Mouse (Mus musculus) heart, adult 8-10 months (tissue): ENCODE data around the gene Pced1a. TPM values are rescaled to one million over a fixed set of nuclear protein-coding genes. Genes with fewer than 3 reads are reported as not detected.
A peak's percentile ranks its signal among the peaks of the same experiment; 100 is the strongest.

Experiments used
- DNase-seq: peaks from one replicate; pipeline ENCODE4 v3.0.0; 2022; ENCODE audit warnings: low spot score
- total RNA-seq, 4 experiments: library from RNA; stranded (reverse); gene quantifications; 2 replicates each; pipeline ENCODE4 v1.2.4; 2022

Gene Pced1a
- total RNA-seq, result 1 to 10 TPM; 6.1 to 7.2 (median 6.5) TPM

DNA sequence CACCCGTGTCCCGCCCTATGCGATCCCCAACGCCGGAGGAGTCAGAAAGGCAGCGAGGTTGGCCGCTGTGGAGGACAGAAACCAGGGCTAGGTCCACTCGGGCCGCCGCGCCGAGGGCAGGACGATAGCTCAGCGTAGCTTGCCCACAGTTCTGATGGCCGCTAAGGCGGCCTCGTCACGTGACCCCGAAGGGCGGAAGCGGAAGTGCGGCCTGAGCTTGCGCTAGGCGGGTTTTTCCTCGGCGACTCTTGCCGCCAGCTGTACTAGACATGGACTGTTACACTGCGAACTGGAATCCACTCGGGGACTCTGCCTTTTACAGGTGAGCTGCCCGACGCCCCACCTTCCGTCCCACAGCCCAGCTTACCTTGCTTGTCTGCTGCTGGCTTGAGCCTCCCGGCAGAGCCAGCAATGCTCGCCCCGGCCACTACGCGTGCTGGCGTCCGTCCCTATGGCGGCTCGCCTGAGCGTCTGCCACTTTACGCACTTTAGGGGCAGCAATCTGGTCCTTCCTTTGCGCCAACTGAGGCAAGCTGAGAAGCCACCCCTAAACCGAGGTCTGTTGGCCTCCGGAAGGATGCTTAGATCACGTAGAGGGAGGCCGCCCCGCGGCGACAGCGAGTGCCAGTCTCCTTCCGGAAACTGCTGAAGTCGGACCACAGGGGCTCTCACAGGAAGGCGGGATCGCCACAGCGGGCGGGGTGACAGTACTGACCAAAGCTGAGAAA, at the start of gene Pced1a, which contains the start of gene Vps16:
Pced1a (minus strand) TSS at position 576 of the 728 bp plus-strand sequence.
Vps16 (plus strand) TSS at position 214 of the 728 bp plus-strand sequence.
- DNase-seq, result peak; percentile 93

DNA sequence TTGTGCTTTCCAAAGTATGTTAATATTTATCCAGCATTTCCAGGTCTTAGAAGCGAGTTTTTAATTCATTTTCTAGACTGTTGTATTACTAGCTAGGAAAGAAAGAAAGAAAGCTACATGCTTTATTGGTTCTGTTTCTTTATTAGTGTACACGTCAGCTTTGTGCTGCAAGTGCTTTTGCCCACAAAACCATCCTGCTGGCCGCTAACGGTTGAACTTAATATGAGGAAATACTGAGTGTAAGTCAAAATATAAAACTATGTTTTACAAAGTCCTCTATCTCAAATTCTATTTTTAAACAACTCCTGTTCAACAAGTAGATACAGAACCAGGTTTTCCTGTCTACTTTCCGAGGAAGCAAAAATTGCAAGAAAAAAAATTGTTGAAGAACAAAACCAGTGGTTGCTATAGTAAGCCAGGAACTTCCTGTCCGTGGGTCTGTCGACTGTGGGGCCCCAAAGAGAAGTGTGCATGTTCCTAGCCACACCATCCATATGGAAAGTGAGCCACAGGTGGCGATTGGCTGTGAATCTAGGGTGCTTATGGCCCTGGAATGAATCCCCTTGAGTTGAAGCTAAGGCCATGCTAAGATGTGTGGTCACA, 48.5 kb upstream of the Pced1a start:
- DNase-seq, result no peak

DNA sequence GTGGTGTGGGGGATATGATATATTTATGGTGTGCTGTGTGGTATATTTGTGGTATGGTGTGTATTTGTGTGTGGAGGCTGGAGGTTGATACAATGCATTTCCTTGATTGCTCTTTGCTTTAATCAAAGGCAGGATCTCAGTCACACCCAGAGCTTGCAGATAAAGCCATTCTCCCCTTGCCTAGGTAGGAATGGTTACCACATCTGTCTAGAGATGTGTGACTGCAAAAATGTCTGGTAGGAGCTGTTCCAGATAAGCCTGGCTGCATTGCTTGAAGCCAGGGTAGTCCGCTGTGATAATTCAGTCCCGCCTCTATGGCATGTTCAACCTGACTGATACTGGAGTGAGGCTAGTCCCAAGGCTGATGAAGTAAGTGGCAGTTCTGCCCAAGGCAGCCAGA, 45.4 kb upstream of the Pced1a start:
- no peak for DNase-seq

DNA sequence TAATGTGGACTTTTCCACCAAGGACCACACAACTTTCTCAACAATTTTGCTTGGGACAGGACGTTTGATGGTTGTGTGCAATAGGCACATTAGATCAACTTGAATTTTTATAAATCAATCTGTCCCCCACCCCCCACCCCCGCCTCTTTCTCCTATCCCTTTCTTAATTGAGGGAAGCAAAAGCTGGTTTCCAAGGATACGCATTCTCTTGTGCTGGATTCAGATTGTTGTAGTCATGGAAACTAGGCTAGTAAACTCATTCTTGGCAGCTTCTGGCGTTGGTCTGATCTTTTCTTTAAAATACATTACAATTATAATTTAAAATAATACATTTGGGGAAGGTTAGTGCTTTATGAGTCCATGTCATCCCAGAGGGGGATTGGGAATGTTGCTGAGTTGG, 44.9 kb upstream of the Pced1a start:
- no peak for DNase-seq

DNA sequence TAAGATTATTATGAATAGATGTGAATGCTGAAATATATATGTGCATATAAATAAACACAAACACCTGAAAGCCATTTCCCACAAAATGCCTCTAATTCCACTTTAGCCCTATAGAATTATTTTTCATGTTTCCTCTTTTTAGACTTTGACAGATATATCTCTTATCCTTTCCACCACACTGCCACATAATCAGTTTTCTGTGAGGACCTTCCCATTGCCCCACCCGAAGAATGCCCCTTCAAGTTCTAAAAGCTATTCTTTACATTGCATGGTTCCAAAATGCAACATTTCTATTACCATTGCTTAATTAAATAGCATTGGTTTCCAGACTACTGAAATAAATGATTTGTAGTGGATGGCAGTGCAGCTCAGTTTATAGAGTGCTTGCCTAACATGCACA, 41.9 kb upstream of the Pced1a start:
- no peak for DNase-seq

DNA sequence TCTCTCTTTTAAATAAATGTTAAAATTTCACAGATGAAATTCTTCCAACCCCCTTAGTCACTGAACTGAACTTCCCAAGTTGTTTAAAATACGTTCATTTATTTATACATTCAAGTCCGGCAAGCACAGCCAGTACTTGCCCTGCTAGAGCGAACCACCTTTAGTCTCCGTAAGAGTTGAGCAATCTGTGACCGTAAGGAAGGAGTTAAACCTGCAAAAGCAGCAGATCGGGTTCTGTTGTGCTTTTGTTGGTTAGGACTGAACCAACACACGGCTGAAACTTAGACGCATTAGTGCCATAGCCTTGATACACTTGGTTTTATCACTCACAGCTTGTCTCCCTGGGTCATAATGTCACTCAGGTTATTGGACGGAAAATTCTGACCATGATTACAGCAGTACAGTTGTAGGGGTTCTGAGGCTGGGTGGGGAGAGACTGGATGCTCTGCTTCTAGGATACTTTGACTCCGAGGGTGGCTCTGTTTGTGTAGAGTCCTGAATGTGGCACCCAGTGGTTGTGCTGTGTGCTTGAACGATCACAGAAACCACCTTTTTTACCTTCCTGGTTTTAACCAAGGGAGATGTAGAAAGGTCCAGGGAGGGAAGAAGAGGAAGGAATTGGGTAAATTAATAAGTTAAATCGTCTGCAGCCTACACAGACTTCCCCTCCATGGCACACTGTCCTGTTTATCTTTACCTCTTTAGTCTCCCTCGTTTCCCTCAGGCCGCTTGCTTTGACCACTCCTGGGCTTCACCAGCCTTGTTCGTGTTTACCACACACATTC, 37.0 kb upstream of the Pced1a start:
- DNase-seq, result no peak

DNA sequence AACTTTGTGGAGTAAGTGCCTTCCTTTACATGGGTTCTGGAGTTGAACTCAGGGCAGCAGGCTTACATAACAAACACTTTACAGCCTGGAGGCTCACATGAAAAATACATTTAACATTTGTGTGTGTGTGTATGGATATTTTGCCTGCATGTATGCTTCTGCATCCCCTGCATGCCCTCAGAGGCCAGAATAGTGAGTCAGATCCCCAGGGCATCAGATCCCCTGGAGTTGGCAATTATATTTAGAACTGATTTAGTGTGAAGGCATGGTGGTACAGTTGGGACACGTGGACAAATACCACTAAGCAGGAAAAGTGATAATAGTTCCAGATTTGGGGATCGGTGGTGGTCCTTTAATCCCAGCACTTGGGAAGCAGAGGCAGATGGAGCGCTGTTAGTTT, 35.1 kb upstream of the Pced1a start:
- DNase-seq, result no peak

DNA sequence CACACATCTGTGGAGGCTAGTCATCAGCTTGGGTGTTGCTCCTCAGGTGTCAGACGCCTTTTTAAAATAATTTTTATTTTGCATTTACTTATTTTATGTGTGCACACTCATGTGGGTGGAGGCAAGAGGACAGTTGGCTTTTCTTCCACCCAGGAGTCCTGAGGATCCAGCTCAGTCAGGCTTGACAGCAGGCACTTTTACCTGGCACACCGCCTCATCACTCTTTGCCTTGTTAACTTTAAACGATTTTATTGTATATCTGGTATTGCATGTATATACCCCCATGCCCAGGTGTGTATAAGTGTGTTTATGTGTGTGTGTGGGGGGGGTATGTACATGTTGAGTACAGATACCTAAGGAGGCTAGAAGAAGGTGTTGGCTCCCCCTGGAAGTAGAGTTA, 33.4 kb upstream of the Pced1a start:
- DNase-seq, result no peak

DNA sequence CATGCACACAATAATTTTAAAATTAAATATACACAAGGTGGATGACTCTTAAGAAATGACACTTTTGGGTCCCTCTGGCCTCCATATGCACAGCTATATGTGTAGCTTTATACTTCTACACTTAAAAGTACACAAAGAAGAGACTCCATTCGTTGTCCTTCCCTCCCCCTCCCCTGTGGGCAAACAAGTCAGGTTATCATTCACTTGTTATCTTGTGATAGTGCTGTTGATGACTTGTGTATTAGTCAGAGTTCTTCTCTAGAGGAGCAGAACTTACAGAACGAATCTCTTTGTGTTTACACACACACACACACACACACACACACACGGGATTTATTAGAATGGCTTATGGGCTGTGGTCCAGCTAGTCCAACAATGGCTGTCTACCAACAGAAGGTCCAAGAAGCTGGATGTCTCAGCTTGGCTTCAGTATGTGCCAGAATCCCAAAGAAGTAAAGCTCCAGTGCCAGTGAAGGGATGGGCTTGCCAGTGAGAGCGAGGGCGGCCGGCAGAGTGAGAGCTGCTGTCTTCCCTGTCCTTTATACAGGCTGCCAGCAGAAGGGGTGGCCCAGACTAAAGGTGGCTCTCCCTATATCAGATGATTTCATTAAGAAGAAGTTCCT, 30.4 kb upstream of the Pced1a start:
- DNase-seq, result no peak

DNA sequence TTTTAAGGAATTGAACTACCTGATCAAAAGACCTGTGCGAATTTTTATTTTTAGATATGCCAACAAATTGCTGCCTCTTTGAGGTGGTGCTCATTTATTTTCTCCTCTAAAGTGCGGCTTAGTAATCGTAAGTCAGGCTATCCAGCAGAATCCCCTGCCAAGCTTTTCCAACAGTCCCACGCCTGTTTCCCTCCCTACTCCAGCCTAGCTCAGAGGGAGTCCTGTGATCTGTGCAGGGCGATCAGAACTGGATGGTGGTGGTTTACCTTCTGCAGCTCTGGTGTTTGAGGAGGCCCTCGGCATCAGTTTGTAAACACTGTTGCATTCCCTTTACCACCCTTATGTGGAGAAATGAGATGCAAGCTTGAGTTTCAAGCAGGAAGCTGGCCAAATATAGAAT, 28.9 kb upstream of the Pced1a start:
- peak; percentile 39 for DNase-seq

DNA sequence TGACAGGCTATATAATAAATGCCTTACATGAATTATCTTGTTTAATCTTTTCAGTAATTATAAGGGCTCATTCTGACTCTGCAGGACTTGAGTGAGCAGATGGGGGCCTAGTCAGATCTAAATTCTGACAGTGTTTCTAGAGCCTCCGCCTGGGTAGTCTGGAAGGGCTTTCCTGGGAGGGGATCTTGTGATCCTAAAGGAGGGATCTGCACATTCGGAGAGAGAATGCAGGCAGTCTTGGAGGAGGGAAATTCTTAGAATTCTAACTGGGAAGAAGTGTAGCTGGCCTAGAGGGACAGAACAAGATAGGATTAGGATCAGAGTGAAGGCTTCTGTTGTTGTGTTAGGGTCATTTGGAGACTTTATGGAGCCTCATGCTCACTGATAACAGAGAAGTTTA, 27.8 kb upstream of the Pced1a start:
- no peak for DNase-seq

DNA sequence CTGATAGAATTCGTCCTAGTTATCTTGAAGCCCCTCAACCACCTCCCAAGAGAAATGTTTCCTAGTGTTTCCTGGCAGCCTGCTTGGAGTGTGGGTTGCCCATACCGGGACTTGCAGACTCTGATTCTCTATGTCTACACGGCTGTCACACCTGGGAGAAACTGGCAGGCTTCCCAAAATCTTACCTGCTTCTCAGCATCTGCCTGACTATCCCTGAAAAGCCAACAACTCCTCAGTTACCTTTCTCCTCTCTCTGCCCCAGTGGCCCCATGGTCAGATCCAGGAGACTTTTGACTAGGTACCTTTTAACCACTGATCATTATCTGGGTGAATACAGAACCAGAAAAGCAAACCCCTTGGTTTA, 27.2 kb upstream of the Pced1a start:
- DNase-seq, result no peak

DNA sequence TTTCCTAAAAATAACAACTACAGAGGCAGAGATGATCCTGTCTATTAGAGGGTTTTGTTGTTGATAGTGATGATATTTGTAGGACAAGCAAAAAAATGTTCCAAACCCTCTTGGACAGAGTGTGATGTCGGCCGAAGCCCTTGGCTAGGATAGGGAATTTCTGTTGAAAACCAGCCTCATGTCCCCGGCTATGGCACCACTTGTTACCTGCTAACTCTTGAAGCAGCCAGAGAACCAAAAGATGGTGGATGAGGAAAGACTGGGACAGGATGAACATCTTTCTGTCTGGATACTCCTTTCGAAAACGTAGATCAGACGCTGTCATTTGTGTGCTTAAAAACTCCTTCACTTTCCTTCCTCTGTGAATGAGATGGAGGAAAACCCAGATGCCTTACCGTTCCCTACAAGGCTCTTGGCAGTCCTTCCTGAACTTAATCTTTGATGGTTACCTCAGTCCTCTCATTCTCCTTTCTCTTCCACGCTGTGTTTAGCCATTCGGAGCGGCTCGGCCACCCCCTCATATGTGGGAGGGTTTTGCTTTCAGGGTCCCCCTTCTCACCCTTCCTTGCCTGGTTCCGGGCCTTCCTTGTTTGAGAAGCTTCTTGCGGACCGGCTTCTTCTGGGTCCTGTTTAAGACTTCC, 26.7 kb upstream of the Pced1a start:
- DNase-seq, result no peak

DNA sequence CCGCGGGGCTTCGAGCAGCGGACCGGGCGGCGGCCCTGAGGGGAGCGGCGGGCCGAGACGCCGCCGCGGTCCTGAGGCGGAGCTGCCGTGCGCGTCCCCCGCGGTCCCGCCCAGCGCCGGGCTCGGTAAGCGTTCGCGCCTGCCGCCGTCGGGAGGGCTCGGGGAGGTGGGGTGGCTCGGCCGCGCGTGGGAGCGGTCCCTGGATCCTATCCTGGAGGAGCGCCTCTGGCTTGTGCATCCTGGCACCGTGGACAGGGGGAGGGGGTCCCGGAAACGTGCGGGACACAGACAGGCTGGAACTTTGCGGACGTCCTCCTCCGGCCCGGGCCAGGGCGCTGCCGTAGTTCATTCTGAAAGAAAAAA, 25.9 kb upstream of the Pced1a start:
- DNase-seq, result peak; percentile 67

DNA sequence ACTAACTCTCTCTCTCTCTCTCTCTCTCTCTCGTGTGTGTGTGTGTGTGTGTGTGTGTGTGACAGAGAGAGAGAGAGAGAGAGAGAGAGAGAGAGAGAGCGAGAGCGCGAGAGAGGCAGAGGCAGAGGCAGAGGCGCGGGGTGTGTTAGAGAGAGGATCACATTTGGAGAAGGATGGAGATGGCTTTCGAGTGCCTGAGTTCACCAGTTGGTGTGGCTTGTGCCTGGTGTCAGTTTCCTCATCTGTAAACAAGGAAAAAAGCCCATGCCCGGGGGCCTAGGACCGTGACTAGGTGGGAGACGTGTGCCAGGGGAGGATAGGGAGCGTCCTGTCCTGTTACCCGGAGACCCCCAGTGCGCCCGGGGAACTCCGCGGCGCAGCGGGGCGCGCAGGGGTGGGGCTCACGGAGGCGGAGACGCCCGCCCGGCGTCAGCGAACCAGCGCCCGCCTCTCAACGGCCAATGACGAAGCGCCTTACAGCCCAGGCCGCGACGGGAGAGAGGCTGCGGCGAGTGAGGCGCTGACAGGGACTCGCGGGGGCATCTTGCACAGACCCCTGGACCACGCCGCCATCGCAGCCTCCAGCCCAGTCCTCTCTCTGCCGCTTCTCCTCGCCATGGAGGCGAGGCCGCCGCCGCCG, 25.4 kb upstream of the Pced1a start, which contains the start of gene Ptpra:
Ptpra (plus strand) TSS at position 485 of the 640 bp plus-strand sequence.
- peak; percentile 92 for DNase-seq

DNA sequence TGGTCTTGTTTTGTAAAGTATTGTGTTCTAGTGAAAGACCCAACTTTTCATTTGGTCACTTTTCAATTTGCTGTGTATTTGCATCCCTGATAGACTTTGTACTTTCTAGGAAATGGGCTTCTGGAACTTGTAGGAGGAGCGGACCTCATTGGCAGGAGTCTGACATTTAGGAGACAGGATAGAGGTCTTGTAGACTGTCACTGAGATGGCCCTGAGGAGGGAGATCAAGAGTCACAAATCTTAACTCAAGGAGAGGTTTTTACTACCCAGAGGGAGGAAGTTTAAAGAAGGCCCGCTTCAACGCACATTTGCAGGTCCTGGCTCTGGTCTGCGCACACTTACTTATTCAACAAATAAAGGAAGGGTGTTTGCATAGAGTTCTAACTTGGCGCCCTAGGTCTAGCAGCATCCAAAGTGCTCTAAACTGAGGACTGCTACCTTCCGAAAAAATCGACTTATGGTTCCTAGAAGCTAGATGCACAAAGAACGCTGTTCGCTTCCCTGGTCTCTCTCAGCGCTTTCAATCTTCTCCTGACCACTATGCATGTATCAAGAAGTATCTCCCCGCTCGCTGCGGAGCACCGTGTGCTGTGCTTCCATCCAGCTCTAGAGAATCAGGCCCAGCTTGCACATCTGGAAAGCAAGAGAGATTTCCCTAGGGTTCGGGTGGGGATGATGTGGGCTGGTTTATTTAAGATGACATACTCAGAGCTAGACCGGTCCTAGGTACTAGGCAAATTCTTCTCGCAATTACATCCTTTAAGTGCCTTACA, 24.7 kb upstream of the Pced1a start:
- DNase-seq, result no peak

DNA sequence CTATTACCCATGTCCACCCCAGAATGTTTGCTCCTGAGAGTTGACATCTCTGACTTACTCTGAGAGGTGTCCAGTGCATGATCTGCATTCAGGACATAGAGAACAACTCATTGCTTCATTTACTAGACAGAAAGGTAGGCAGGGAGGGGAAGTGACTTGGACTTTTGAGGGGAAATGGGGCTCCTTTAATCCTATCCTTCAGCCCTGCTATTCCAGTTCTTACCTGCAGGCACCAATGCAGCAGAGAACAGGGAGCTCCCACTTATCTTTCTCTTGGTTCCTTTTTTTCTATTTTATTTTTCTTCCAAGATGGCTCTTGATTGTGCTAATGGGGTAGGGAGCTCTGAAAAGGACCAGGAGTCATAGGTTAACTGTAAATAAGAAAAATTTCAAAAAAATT, 23.9 kb upstream of the Pced1a start:
- DNase-seq, result no peak

DNA sequence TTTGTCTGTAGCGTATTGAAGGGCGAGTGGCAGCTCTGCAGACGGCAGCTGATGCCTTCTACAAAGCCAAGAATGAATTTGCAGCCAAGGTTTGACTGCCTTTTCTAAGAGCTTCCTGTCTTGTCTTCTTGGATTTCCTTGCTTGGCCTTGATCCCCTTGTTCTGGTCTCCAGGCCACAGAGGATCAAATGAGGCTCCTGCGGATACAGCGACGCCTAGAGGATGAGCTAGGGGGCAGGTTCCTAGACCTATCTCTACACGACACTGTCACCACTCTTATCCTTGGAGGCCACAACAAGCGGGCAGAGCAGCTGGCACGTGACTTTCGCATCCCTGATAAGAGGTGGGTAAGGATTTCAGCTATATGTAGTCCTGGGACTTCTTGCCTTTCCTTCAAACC, 17.7 kb upstream of the Pced1a start:
- no peak for DNase-seq

DNA sequence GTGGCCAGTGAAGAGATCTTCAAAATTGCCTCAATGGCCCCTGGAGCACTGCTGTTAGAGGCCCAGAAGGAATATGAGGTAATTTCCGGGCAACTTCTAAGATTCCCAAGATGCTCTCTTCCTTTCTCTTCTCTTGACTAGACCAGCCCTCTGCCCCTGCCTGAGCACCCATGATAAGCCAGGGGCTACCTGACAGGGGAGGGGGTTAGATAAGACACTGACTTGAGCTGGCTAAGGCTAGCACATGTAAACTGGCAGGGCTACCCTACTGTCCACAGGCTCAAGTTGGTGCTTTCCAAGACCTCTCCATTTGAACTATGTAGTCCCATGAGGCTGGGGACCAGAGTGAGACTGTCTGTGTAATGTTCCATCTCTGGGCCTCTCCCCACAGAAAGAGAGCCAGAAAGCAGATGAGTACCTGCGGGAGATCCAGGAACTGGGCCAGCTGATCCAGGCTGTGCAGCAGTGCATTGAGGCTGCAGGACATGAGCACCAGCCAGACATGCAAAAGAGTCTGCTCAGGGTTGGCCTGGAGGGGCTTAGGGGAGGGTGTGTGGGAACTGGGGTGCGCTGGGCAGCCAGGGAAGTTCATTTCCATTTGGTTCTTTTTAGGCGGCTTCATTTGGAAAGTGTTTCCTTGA, 15.5 kb upstream of the Pced1a start:
- no peak for DNase-seq

DNA sequence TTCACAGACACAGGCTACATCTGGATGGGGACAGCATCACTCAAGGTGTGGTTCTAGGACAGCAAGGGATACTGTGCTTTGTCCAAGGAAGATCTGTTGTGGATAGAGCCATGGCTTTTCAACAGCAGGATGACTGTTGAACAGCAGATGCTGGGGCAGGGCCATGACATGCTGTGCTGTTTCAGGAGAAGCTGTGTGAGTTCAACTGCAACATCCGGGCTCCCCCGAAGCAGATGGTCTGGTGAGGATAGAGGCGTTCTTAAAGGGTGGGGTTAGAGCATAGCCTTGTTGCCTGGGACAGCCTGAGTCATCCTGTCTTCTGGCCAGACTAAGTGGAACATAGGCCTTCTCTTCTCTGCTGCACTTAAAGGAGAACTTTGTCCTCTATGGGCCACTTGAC, 14.4 kb upstream of the Pced1a start:
- DNase-seq, result no peak
